Mouse (Mus musculus): ENCODE data around the gene Zfp180.

DNA sequence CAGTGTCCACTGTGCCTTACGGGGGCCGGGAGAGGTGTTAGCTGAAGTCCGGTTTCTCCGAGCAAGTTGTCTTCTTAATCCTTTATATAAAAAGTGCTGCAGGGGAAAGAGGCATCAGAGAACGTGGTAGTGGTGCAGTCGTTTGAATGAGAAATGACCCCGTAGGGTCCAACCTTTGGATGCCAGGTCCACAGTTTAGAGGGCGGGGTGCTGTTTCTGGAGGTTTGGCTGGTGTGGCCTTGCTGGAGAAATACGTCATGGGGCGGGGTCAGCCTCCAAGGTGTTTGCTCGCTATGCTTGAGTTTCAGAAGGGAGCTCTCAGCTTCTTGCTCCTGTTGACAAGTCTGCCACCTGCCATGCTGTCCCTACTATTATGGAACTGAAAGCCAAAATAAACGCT lies 31.3 kb downstream of the Zfp180 start:
- TF ChIP-seq CTCF (conservative IDR thresholded peaks at IDR 0.05; ENCODE audit: insufficient read depth, insufficient read length, low read depth, low read length) (no peak), POLR2A (IDR thresholded peaks at IDR 0.05; ENCODE audit: low read depth, low read length) (no peak)
